Mouse (Mus musculus): ENCODE data around the gene Herpud1.

GRCm38 (mm10) chr8:94346264-94346663, 40.0 kb upstream of the Herpud1 start:
- TF ChIP-seq POLR2A (IDR thresholded peaks at IDR 0.05; ENCODE audit: low read depth, low read length) (no peak), CTCF (conservative IDR thresholded peaks at IDR 0.05; ENCODE audit: insufficient read depth, insufficient read length, low read depth, low read length) (no peak)
